Mouse (Mus musculus): Measurements from ENCODE around the gene Sel1l3.

Gene Sel1l3

DNA sequence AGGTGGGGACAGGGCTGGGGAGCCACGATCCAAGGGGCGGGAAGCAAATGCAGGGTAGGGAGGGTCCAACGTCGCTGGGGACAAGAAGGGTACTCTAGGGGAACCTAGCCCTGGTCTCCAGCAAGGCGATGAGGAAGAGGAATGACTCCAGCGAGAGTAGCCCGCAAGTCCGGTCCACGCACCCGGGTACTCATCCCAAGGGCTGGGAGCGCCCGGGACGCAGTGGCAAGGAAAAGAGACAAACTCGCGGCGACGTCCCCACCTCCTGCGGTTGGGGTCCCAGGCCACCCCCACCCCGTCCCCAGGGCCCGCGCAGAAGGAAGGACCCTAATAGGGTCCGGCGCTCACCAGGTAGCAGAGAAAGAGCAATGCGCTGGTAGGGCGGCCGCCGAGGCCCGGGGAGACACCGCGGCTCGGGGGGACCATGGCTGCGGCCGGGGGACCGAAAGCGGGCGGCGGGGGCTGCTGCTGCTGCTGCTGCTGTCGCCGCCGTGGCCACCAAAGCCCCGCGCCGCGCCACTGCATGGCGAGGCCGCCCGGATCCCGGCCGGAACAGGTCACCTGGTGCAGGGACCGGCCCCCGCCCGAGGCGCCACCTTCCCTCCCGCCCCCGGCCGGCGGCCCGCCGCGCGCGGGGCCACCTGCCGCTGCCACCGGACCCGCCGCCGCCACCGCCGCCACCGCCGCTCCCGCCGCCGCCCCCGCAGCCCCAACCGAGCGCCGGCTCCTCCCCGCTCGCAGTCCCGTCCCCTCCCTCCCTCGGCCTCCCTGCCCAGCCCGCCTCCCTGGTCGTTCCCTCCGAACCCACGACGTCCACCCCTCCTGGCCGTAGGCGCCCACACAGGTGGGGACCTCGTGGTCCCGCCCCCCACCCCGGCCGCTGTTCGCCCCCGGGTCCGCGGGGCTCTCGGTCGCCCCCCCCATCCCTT is 681 bp downstream of the Sel1l3 start:
- peak; percentile 18 for DNase-seq

- DNase-seq: no peak
These were observed 1.5 kb downstream of the Sel1l3 start for GRCm38 (mm10) chr5:53212087-53212781.

GRCm38 (mm10) chr5:53211241-53211640 is 2.5 kb downstream of the Sel1l3 start:
- no peak for DNase-seq

DNA sequence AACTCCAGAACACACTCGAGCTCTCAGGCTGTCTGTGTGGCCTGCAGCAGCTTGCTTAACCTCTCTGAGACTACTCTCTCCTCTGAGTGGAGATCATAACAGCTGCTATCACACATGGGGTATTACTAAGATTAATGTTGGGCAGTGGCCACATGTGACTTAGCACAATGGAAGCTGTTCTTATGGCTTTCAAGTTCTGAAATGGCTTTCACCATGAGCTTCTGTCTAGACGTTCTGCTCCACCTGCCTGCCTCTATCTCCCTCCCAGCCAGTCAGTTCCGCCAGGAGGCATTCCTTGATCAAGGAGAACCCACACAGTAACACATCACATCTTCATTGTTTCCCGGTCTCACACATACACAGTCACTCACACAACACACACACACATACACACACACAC is 3.2 kb downstream of the Sel1l3 start:
- DNase-seq: no peak

GRCm38 (mm10) chr5:53209773-53210172 is 4.0 kb downstream of the Sel1l3 start:
- no peak for DNase-seq

- no peak for DNase-seq
These were observed 5.0 kb downstream of the Sel1l3 start for GRCm38 (mm10) chr5:53208731-53209130.

DNA sequence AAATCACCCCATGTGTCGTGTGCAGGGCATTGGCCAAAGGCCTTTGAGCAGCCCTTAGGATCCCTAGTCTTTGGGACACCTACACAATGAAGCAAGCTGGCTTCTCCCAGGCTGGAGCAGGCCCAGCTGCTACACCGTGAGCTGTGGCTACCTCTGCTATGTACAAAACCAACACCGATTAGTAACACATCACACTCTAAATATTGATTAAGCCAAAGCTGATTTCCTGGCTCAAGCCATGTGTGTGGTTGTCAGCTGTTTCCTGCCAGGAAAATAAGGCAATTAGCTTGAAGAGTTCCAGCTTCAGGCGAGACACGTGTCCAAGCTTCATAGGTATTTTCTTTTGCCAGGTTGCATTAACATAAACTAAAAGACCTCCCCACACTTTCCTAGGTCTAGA is 7.2 kb downstream of the Sel1l3 start:
- no peak for DNase-seq

DNA sequence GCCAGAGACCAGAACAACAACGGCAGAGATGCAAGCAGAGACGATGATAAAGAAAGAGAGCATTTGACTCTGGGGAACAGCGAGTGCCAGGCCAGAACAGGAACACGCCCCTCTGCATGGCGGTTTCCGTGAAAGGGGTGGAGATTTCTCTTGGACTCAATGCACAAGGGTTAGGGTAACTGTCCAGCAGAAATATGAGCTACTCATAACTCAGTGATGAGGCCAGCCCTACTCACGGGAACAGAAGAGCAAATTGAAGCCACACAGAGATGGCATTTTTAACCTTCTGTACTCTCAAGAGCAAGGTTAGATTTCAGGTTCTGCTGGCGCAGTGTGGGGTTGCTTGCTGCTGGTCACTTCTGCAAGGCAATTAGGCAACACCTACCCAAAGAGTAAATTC is 11.0 kb downstream of the Sel1l3 start:
- DNase-seq: no peak

DNA sequence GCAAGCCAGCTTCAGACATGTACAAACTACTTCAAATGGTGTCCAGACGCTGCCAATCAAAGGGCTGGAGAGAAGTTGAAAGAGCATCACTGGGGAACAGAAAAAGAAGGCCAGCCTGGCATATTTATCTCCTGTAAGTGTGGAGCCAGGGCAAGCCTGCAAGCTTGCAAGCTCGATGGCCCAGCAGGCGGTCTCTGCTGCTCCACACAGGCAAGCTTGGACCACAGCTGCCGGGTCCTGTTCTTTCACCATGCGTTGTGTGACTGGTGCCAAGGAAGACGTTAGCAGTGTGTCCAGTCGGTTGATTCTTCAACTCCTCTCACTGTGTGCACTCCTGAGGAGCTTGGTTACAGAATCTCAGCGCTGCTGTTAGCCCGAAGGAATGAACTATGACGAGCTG is 12.9 kb downstream of the Sel1l3 start:
- no peak for DNase-seq

GRCm38 (mm10) chr5:53198408-53198807 is 15.3 kb downstream of the Sel1l3 start:
- DNase-seq: no peak

- no peak for DNase-seq
These were observed 17.2 kb downstream of the Sel1l3 start for GRCm38 (mm10) chr5:53196387-53197088.

DNA sequence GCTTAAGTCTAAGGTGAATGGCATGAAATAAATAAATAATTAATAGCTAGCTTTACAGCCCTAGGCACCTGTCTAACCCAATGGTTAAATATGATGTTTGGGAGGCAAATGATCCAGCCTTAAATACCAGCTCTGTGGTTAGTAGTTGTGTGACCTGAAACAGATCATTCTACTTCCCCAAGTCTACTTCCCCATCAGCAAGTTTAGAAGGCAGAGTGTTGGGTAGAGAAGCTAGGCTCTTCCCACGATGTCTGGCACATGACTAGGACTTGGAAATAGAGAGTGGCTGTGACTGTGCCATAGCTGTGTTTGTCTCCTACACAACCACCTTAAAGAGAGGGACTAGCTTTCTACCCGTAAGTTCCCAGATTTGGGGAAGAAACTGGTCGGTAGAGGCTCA is 18.9 kb downstream of the Sel1l3 start:
- no peak for DNase-seq

DNA sequence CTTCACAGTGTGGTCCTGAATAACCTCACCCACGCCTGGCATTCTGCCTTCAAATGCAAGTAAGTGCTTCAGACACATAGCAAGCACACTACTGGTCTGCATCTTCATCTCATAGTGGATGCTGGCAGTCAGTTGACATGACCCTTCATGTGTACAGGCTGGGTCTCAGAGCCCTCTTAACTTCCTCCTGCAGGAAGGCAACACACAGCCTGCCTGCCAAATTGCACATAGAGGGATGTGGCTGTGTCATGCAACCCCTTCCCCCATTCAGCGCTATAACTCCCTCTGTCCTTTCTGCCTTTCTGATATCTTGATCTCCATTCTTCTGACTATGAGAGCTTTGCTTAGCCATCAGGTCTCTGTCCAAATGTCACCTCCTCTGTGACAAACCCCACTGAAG is 19.3 kb downstream of the Sel1l3 start:
- DNase-seq: no peak

- DNase-seq: no peak
These were observed 20.4 kb downstream of the Sel1l3 start for GRCm38 (mm10) chr5:53193092-53194030.

DNA sequence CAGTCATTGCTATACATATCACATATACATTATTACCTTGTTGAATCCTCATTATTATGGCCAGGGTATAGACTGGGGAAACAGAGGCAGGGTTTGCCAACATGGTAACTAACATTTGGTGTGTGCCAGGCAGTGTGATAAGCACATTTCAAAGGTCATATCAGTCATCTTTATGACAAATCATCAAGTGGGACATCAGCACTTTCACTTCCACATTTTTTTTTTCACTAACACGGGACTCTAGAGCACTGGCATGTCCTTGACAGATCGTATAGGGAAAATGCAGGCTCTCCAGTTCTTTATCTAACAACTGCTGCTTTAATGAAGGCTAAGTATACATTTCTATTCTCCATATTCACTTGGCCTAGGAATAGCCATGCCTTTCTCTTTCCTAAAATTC is 25.1 kb downstream of the Sel1l3 start:
- DNase-seq: no peak

GRCm38 (mm10) chr5:53187245-53187644 is 26.5 kb downstream of the Sel1l3 start:
- DNase-seq: no peak

- DNase-seq: no peak
These were observed 27.9 kb downstream of the Sel1l3 start for GRCm38 (mm10) chr5:53185803-53186202.

- DNase-seq: no peak
These were observed 33.8 kb downstream of the Sel1l3 start for GRCm38 (mm10) chr5:53179965-53180364.

DNA sequence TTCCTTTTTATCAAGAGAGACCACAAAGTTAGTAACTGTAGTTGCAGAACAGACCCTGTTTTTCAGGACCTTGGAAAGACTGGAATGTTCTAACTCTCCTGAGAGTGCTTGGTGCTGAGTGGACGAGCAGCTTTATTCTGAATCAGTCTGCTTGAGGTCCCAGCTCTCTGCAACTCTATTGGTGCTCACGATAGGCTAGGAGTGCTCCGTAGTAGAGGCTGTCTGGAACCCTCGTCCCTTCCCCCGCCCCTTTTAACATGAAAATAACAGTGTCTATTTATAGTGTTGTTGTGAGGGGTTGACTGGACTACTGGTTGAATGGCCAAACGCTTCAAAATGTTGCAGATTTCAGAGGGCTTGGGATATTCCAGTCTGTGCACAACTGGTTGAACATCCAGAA is 37.0 kb downstream of the Sel1l3 start:
- no peak for DNase-seq

DNA sequence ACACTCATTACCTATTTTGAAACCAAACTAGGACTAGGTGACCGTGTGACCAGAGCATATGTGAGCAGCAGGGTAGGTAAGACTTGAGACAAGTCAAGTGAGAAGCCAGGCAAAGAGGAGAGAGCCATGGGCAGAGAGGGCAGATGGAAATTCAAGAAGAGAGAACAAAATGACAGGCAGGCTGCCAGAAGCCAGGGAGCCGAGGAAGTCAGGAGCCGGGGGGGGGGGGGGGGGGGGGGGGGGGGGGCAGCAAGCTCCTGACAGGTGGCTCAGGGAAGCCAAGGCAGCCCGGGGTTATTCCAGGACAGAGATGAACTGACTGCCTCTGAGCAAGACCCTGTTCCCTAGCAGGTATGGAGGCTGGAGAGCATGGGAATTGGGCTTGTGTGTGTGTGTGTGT is 37.7 kb downstream of the Sel1l3 start:
- no peak for DNase-seq

- DNase-seq: no peak
These were observed 38.5 kb downstream of the Sel1l3 start for GRCm38 (mm10) chr5:53175195-53175594.

- no peak for DNase-seq
These were observed 39.3 kb downstream of the Sel1l3 start for GRCm38 (mm10) chr5:53174461-53174860.

All from lung, postnatal 14 days (tissue).